Mouse (Mus musculus) small intestine, adult 2 months (tissue): ENCODE measurements at regions not wholly inside any gene's neighbourhood (a gene's known extent, or its start where the extent isn't known, plus 50 kb on each side); places are given as distances from the start of the nearest gene placed in this dataset.

Experiments
- CTCF ChIP-seq: fragments of 200-500 bp; IDR thresholded peaks from 2 replicates; pipeline ENCODE4 v1.5.1; 2012; ENCODE audit warnings: low read depth, mild to moderate bottlenecking, control low read depth, inconsistent platforms, low read length, moderate library complexity, mixed read lengths; ENCODE audit not compliant: insufficient replicate concordance, insufficient read length; ENCODE audit errors: extremely low read depth
- POLR2A ChIP-seq: fragments of 200-500 bp; IDR thresholded peaks from 2 replicates; pipeline ENCODE4 v1.6.1; 2012; ENCODE audit warnings: low read depth, mild to moderate bottlenecking, control low read depth, inconsistent platforms, low read length, moderate library complexity

DNA sequence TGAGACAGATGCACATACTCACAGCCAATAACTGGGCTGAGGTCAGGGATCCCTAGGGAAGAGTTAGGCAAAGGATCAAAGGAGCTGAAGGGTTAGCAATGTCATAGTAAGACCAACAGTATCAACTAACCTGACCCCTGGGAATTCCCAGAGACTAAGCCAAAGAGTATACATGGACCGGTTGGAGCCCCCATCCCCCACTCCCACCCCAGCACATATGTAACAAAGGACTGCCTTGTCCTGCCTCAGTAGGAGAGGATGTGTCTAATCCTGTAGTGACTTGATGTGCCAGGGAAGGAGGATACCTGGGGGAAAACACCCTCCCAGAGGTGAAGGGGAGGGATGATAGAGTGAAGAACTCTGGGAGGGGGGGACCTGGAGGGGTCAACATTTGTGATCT, 119.4 kb upstream of the Gimd1 start:
- TF ChIP-seq CTCF: no peak
- TF ChIP-seq POLR2A: no peak
